Mouse (Mus musculus) spleen, postnatal 14 days (tissue): ENCODE data around the gene Mxd4.

Experiments
- DNase-seq, 2 experiments: peaks; one replicate each; pipeline ENCODE4 v3.0.0; 2021 to 2022; ENCODE audit warnings: low spot score in 2 of 2

The Mxd4 gene

GRCm38 (mm10) chr5:34170726-34171125, 16.8 kb downstream of the Mxd4 start:
- no peak for DNase-seq

- no peak for DNase-seq
These were observed 17.6 kb downstream of the Mxd4 start for GRCm38 (mm10) chr5:34169954-34170353.

- DNase-seq, result peak; percentile 93 to 94
These were observed 18.3 kb downstream of the Mxd4 start, which contains the start of the genes Poln and Haus3 for GRCm38 (mm10) chr5:34168950-34169891. Poln (minus strand) TSS chr5:34169448. Haus3 (minus strand) TSS chr5:34169527.

- no peak for DNase-seq
These were observed 19.7 kb downstream of the Mxd4 start for GRCm38 (mm10) chr5:34167857-34168256.

- DNase-seq, result no peak
These were observed 21.7 kb downstream of the Mxd4 start for GRCm38 (mm10) chr5:34165793-34166192.

GRCm38 (mm10) chr5:34148476-34148875, 39.0 kb downstream of the Mxd4 start:
- no peak for DNase-seq

- DNase-seq, result no peak
These were observed 40.0 kb downstream of the Mxd4 start for GRCm38 (mm10) chr5:34147554-34147953.

- DNase-seq, result peak in 1 of 2 experiments; percentile 13
These were observed 47.8 kb downstream of the Mxd4 start for GRCm38 (mm10) chr5:34139751-34140150.

GRCm38 (mm10) chr5:34132731-34133130, 54.8 kb downstream of the Mxd4 start:
- no peak for DNase-seq

- DNase-seq, result no peak
These were observed 63.4 kb downstream of the Mxd4 start for GRCm38 (mm10) chr5:34124131-34124530.
